Mouse (Mus musculus): ENCODE data around the gene Zbtb25.

DNA sequence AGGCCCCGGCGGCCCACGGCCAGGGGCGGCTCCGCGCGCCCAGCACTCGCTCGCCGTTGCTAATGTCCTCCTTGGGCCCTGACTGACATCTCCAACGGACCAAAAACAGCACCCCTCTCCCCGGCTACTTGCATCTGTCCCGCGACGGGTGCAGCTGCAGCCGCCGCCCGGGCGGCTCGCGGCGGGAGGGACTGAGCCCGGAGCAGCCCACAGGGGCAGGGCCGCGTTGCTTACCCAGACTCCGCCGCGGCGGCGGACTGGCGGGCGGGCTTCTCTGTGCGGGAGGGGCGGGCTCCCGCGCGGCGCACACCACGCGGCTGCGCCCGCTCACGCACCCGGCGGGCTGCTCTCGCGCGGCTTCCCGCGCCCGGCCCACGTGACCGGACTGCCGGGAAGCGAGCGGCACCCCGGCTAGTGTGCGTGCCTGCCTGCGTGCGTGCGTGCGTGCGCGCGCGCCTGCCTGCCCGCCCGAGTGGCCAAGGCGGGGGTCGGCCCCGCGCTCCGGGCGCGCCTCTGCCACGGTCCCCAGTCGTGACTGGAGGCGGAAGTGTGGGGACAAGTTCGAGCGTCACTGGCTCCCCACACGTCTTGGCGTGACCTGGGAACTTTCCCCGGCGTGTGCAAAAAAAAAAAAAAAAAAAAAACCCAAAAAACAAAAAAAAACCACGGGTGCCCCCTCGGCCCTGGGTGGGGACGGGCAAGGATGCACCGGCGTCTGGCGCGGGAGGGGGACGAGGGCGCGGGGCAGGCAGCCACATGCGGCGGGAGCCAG is at the start of gene Zbtb25:
- TF ChIP-seq POLR2A (IDR thresholded peaks at IDR 0.05; ENCODE audit: extremely low read depth, insufficient read depth, low read length) (peak; percentile 66), CTCF (IDR thresholded peaks at IDR 0.05; ENCODE audit: extremely low read depth, insufficient read depth, low read length) (no peak)

Measured in cortical plate, adult 2 months (tissue).